Mouse (Mus musculus): ENCODE data around the gene Gnmt. TPM values are rescaled to one million over a fixed set of nuclear protein-coding genes. Genes with fewer than 3 reads are reported as not detected.

Gene Gnmt
- polyA plus RNA-seq, 2 experiments: 18.3 to 31.2 TPM

GRCm38 (mm10) chr17:46772404-46773277 is 43.7 kb upstream of the Gnmt start, which contains the start of gene 2310039H08Rik:
Gene 2310039H08Rik, plus strand, starts transcription at chr17:46772635.
- WGBS (ENCODE audit: insufficient replicate concordance): under 1% methylated on average over 50 of the region's 50 CpGs
- ATAC-seq (ENCODE audit: insufficient read depth): peak; percentile 82

GRCm38 (mm10) chr17:46772038-46772403 is 43.1 kb upstream of the Gnmt start:
- 6% methylated on average over 5 of the region's 5 CpGs for WGBS (ENCODE audit: insufficient replicate concordance)
- TF ChIP-seq CTCF (IDR thresholded peaks at IDR 0.05; ENCODE audit: low read depth) (no peak), EP300 (IDR thresholded peaks at IDR 0.05; ENCODE audit: low read depth) (no peak)
- Histone ChIP-seq H3K4me2 (ENCODE audit: low read depth) (peak overlapping the region; percentile 82), H3K36me3 (replicated peaks; ENCODE audit: control insufficient read depth, insufficient read depth, low read depth) (peaks cover 24% of the 10 kb centered on the region), H3K9me3 (ENCODE audit: control insufficient read depth, low read length) (no peaks in the 10 kb centered on the region), H3K27me3 (ENCODE audit: control insufficient read depth, insufficient read depth, low read length) (no peaks in the 10 kb centered on the region), H3K9ac (replicated peaks) (peak overlapping the region; percentile 85), H3K4me3 (ENCODE audit: insufficient read depth in 1 of 2, low read depth in 2 of 2, low read length in 2 of 2) (peak overlapping the region; percentile 86 to 89), H3K4me1 (replicated peaks; ENCODE audit: control insufficient read depth in 2 of 2, insufficient read depth in 2 of 2, low read length in 1 of 2) (peaks cover 0 to 7% of the 10 kb centered on the region in 2 experiments; a peak in 2 of 4 replicates), H3K27ac (0 out of 2 replicates have a peak overlapping the region, but pooled peaks have one; percentile 19)
- DNase-seq (ENCODE audit: low read depth in 3 of 3, low spot score in 3 of 3) (no peak), ATAC-seq (ENCODE audit: insufficient read depth) (no peak)

More at GRCm38 (mm10) chr17:46772404-46773277, 43.7 kb upstream of the Gnmt start, which contains the start of gene 2310039H08Rik:
- Histone ChIP-seq H3K9ac (replicated peaks) (peak within 1 kb of the TSS; percentile 85), H3K27me3 (ENCODE audit: control insufficient read depth, insufficient read depth, low read length) (no peaks in the 10 kb centered on the region), H3K4me2 (ENCODE audit: low read depth) (peak within 1 kb of the TSS; percentile 82), H3K4me3 (ENCODE audit: insufficient read depth in 1 of 2, low read depth in 2 of 2, low read length in 2 of 2) (peak within 1 kb of the TSS; percentile 86 to 89), H3K9me3 (ENCODE audit: control insufficient read depth, low read length) (no peaks in the 10 kb centered on the region), H3K27ac (peak within 1 kb of the TSS; percentile 43), H3K4me1 (replicated peaks; ENCODE audit: control insufficient read depth in 2 of 2, insufficient read depth in 2 of 2, low read length in 1 of 2) (peaks cover 0 to 7% of the 10 kb centered on the region in 2 experiments; a peak in 2 of 4 replicates), H3K36me3 (replicated peaks; ENCODE audit: control insufficient read depth, insufficient read depth, low read depth) (peaks cover 30% of the 10 kb centered on the region)
- TF ChIP-seq EP300 (IDR thresholded peaks at IDR 0.05; ENCODE audit: low read depth) (no peak), CTCF (IDR thresholded peaks at IDR 0.05; ENCODE audit: low read depth) (no peak)
- peak; percentile 64 to 74 (median 70) for DNase-seq (ENCODE audit: low read depth in 3 of 3, low spot score in 3 of 3)

- no peak for DNase-seq (ENCODE audit: low read depth in 3 of 3, low spot score in 3 of 3)
- no peak for TF ChIP-seq EP300 (IDR thresholded peaks at IDR 0.05; ENCODE audit: low read depth)
- TF ChIP-seq CTCF (IDR thresholded peaks at IDR 0.05; ENCODE audit: low read depth): no peak
- ATAC-seq (ENCODE audit: insufficient read depth): no peak
- peak overlapping the region in 1 of 2 experiments; percentile 86; a peak in 2 of 4 replicates for H3K4me3 ChIP-seq (ENCODE audit: insufficient read depth in 1 of 2, low read depth in 2 of 2, low read length in 2 of 2)
- H3K4me1 ChIP-seq (replicated peaks; ENCODE audit: control insufficient read depth in 2 of 2, insufficient read depth in 2 of 2, low read length in 1 of 2): peaks cover 0 to 7% of the 10 kb centered on the region in 2 experiments; a peak in 2 of 4 replicates
- H3K27me3 ChIP-seq (ENCODE audit: control insufficient read depth, insufficient read depth, low read length): no peaks in the 10 kb centered on the region
- no peak overlapping the region for H3K27ac ChIP-seq
- H3K36me3 ChIP-seq (replicated peaks; ENCODE audit: control insufficient read depth, insufficient read depth, low read depth): peaks cover 20% of the 10 kb centered on the region
- WGBS (ENCODE audit: insufficient replicate concordance): 58% methylated on average over 17 of the region's 17 CpGs
- H3K9ac ChIP-seq (replicated peaks): peak overlapping the region; percentile 85; the same call in 1 of the 2 replicates
- no peaks in the 10 kb centered on the region for H3K9me3 ChIP-seq (ENCODE audit: control insufficient read depth, low read length)
- peak overlapping the region; percentile 82 for H3K4me2 ChIP-seq (ENCODE audit: low read depth)
Measured at GRCm38 (mm10) chr17:46771616-46772015, 42.6 kb upstream of the Gnmt start.

DNA sequence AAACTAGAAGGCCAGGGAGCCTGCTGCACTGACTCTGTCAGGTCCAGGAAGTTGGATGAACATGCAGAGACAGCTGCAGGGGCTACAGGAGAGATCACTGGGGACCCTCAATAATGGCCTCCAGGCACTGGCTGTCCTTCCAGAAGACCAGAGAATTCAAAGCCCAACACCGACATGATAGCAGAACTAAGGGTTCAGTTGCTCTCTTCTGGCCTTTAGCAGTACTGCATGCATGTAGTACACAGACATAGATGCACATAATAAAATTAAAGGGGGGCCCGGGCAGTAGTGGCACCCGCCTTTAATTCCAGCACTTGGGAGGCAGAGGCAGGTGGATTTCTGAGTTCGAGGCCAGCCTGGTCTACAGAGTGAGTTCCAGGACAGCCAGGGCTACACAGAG is 42.1 kb upstream of the Gnmt start:
- H3K4me2 ChIP-seq (ENCODE audit: low read depth): no peak overlapping the region
- DNase-seq (ENCODE audit: low read depth in 3 of 3, low spot score in 3 of 3) (no peak), ATAC-seq (ENCODE audit: insufficient read depth) (no peak)
- H3K4me3 ChIP-seq (ENCODE audit: insufficient read depth in 1 of 2, low read depth in 2 of 2, low read length in 2 of 2): no peak overlapping the region
- H3K27me3 ChIP-seq (ENCODE audit: control insufficient read depth, insufficient read depth, low read length): no peaks in the 10 kb centered on the region
- H3K9me3 ChIP-seq (ENCODE audit: control insufficient read depth, low read length): no peaks in the 10 kb centered on the region
- no peak overlapping the region for H3K9ac ChIP-seq (replicated peaks)
- H3K4me1 ChIP-seq (replicated peaks; ENCODE audit: control insufficient read depth in 2 of 2, insufficient read depth in 2 of 2, low read length in 1 of 2): peaks cover 0 to 7% of the 10 kb centered on the region in 2 experiments; a peak in 2 of 4 replicates
- peaks cover 14% of the 10 kb centered on the region for H3K36me3 ChIP-seq (replicated peaks; ENCODE audit: control insufficient read depth, insufficient read depth, low read depth)
- H3K27ac ChIP-seq: no peak overlapping the region
- no peak for TF ChIP-seq EP300 (IDR thresholded peaks at IDR 0.05; ENCODE audit: low read depth)
- peak; percentile 36; the same call in 1 of the 2 replicates for TF ChIP-seq CTCF (IDR thresholded peaks at IDR 0.05; ENCODE audit: low read depth)
- WGBS (ENCODE audit: insufficient replicate concordance): 60% methylated on average over 4 of the region's 4 CpGs

- Histone ChIP-seq H3K4me1 (replicated peaks; ENCODE audit: control insufficient read depth in 2 of 2, insufficient read depth in 2 of 2, low read length in 1 of 2) (peaks cover 0 to 7% of the 10 kb centered on the region in 2 experiments; a peak in 2 of 4 replicates), H3K27me3 (ENCODE audit: control insufficient read depth, insufficient read depth, low read length) (no peaks in the 10 kb centered on the region), H3K9ac (replicated peaks) (no peak overlapping the region), H3K4me3 (ENCODE audit: insufficient read depth in 1 of 2, low read depth in 2 of 2, low read length in 2 of 2) (no peak overlapping the region), H3K27ac (no peak overlapping the region), H3K9me3 (ENCODE audit: control insufficient read depth, low read length) (no peaks in the 10 kb centered on the region), H3K36me3 (replicated peaks; ENCODE audit: control insufficient read depth, insufficient read depth, low read depth) (peaks cover 9% of the 10 kb centered on the region), H3K4me2 (ENCODE audit: low read depth) (no peak overlapping the region)
- TF ChIP-seq CTCF (IDR thresholded peaks at IDR 0.05; ENCODE audit: low read depth) (no peak), EP300 (IDR thresholded peaks at IDR 0.05; ENCODE audit: low read depth) (no peak)
- DNase-seq (ENCODE audit: low read depth in 3 of 3, low spot score in 3 of 3): no peak
- no peak for ATAC-seq (ENCODE audit: insufficient read depth)
- 79% methylated on average over 11 of the region's 11 CpGs for WGBS (ENCODE audit: insufficient replicate concordance)
Measured at GRCm38 (mm10) chr17:46770546-46770945, 41.6 kb upstream of the Gnmt start.
